Mouse (Mus musculus) spleen, adult 12 weeks (tissue): ENCODE measurements around the gene Olfr1336.
"Not testable (repeated sequence)": the region's sequence is repeated elsewhere in the genome, so short reads cannot be mapped to it uniquely, and the experiment has no call there.

Experiments used
- DNase-seq: peaks from one replicate; pipeline ENCODE4 v3.0.0; 2022; ENCODE audit warnings: low spot score

Olfr1336 gene

DNA sequence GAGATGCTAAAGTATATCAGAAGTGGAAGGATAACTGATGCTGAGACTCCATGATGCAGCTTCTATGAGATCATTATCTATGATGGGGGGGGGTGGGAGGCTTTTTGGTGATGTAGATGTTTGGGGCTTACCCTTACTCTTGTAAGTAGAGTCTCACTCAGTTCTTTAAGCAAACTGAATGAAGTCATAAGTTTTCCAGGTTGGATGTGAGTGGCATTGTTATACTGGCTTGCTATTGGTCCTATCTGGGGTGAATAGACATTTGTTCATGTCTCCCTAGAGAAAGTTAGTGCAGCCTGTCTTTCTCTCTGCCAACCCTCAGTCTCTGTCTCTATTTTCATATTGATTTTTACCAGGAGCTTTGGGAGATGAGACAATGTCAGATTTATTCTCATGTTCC is at the start of gene Olfr1336:
Olfr1336 (plus strand) TSS at position 301 of the 400 bp plus-strand sequence.
- DNase-seq, result no peak

DNA sequence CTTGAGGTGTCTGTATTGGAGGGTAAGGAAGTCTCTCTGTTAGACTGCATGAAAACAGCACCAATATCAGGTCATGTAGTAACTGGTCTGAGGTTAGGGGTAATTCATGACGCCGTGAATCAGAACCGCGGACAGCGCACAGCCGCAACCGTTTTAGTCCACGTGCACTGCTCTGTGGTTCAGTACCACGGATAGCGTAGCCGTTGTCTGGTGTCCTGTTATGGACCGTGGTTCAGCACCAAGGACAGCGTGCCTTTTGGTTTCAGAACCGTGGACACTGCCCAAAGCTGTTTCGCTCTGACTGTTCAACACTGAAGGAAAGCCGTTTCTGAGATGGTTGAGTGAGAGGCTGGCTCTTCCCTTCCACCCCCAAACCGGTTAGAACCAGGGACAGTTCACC is 45.9 kb upstream of the Olfr1336 start, which contains the start of gene Gm20715:
Gm20715 (plus strand) TSS at position 235 of the 400 bp plus-strand sequence.
- DNase-seq, result peak; percentile 42

GRCm38 (mm10) chr7:6414626-6415441 is 41.1 kb upstream of the Olfr1336 start:
- no peak for DNase-seq

GRCm38 (mm10) chr7:6415442-6415787 is 40.6 kb upstream of the Olfr1336 start:
- no peak for DNase-seq

GRCm38 (mm10) chr7:6419894-6420293 is 36.1 kb upstream of the Olfr1336 start:
- no peak for DNase-seq

- no peak for DNase-seq
Observed at GRCm38 (mm10) chr7:6429381-6429780, 26.6 kb upstream of the Olfr1336 start.

GRCm38 (mm10) chr7:6430342-6430741 is 25.6 kb upstream of the Olfr1336 start:
- DNase-seq, result peak; percentile 9

- no peak for DNase-seq
Observed at GRCm38 (mm10) chr7:6438388-6438787, 17.6 kb upstream of the Olfr1336 start, which contains the start of gene Olfr1344. Gene Olfr1344 (plus strand): TSS chr7:6438688.

DNA sequence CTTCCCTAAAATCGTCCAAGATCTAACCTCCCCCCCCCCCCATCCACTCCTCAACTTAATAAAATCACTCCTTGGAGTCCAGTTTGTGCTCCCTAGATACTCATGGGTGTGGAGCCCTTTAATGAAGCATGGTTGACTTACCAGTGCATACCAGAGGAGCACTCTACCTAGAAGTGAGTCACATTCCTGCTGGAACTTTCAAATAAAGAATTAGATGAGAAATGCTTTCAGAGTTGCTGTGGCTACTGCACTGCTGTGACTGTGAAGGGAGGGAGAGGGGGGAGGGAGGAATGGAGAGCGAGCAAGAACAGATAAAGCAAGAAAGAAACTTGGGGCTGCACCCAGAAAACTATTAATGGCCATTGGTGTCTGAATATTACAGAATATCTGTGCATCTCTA is 14.8 kb upstream of the Olfr1336 start:
- no peak for DNase-seq

DNA sequence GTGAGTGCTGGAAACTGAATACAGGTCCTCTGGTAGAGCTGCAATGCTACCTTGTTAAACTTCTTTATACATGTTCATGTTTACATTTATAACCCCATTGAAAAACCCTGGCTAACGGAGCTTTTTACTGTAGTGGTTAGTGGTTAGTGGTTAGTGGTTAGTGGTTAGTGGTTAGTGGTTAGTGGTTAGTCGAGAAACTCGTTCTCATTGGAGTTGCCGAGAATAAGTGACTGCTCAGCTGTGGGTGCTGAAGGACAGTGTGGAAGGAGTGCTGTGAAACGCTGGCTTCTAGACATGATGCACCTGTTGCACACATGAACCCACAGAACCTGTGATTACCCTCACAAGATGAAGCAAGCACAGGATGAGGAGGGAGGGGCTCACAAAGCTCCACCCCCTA is 8.2 kb upstream of the Olfr1336 start:
- no peak for DNase-seq

- no peak for DNase-seq
Observed at GRCm38 (mm10) chr7:6456399-6456798, 431 bp downstream of the Olfr1336 start.

DNA sequence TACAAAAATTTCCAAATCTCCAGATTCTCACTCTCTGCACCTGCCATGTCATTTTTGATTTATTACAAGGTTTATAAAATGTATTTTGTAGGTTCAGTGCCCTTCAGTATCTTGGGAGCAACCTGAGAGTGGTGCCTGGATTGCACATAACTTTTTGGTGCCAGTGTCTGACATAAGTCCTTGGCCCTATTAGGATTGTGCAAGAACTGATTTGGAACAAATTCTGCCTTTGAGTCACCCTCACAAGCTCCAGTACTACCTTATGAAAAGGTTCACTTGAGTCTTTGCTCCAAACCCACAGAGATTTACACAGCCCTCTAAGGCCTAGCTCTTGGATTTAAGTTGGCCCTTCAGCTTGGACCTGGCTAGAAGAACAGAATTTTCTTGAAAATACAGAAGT is 11.0 kb downstream of the Olfr1336 start, which contains the start of gene Olfr1346:
Olfr1346 (plus strand) TSS at position 151 of the 400 bp plus-strand sequence.
- DNase-seq, result no peak

DNA sequence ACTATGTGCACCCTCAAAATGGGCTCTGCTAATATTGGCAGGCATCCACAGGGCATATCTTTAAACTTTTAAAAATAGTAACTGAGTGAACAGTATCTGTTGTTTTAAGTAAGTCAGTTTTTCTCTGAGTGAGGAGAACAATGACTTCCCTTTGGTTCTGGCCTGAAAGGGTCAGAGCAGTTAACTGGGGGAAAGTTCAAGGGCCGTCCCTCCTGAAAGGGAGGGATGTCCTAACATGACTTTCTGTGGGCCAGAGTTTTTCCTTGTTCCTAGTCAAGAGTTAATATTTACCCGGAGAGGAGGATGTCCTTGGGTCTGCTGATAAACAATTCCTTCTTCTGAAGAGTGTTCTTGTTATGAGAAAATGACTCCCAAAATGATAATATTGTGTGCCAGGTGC is 21.7 kb downstream of the Olfr1336 start:
- DNase-seq, result not testable (repeated sequence)

- DNase-seq, result no peak
Observed at GRCm38 (mm10) chr7:6486841-6487240, 30.9 kb downstream of the Olfr1336 start, which contains the start of gene Olfr5. Gene Olfr5 (minus strand): TSS chr7:6486941.

DNA sequence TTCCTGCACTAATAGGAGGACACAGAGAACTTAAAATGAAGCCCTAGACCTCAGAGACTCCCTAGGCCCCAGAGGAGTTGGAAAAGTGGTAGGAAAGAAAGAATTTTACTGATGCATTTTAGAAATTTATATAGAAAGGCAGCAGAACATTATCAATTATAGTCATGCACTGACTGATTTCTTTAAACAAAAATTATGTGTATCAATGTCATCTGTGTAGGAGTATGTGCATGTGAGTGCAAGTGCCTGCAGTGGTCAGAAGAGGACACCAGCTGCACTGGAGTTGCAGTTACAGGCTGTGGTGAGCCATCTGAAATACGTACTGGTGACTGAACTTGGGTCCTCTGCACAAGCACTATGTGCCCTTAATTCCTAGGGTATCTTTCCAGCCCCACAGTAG is 43.7 kb downstream of the Olfr1336 start, which contains the start of gene Olfr1347:
Olfr1347 (minus strand) TSS at position 101 of the 400 bp plus-strand sequence.
- no peak for DNase-seq

DNA sequence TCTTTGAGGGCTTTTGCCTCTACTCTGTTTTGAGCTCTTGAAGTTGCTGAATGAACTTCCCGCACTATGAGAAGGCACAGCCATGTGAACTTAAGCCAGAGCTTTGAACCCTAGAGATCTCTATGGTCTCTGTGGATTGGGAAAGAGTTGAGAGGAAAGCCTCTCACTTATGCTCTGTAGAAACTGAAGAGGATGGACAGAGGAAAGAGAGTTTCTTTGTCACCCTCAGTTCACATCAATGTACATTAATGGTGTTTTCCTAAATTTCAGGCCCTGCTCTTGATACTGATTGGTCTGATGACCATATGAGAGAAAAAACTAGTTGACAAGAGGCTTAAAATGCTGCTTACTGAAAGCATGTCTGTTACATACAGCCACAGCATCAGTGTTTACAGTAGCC is 52.7 kb downstream of the Olfr1336 start, which contains the start of gene Olfr1348:
Olfr1348 (minus strand) TSS at position 101 of the 400 bp plus-strand sequence.
- DNase-seq, result no peak
